Mouse (Mus musculus) CD8-positive naive resting alpha-beta T cell, adult 2 months (primary cell): ENCODE results near the gene Ufm1.

Source experiments
- DNase-seq, 2 experiments: peaks; one replicate each; pipeline ENCODE4 v3.0.0; 2022; ENCODE audit warnings: low read depth in 2 of 2, low spot score in 2 of 2

The Ufm1 gene

GRCm38 (mm10) chr3:53863383-53864220 lies at the start of gene Ufm1:
Gene Ufm1, minus strand, starts transcription at chr3:53863830.
- DNase-seq = peak; percentile 80 to 83

GRCm38 (mm10) chr3:53890619-53891540 lies 27.2 kb upstream of the Ufm1 start:
- no peak for DNase-seq

GRCm38 (mm10) chr3:53871596-53871995 lies 8.0 kb upstream of the Ufm1 start:
- no peak for DNase-seq

- DNase-seq = no peak
Observed at GRCm38 (mm10) chr3:53870482-53870881, 6.9 kb upstream of the Ufm1 start.

GRCm38 (mm10) chr3:53869263-53869662 lies 5.6 kb upstream of the Ufm1 start:
- no peak for DNase-seq

GRCm38 (mm10) chr3:53868212-53868611 lies 4.6 kb upstream of the Ufm1 start:
- DNase-seq = no peak

GRCm38 (mm10) chr3:53854831-53855230 lies 8.8 kb downstream of the Ufm1 start:
- DNase-seq = no peak

GRCm38 (mm10) chr3:53854261-53854660 lies 9.4 kb downstream of the Ufm1 start:
- no peak for DNase-seq

GRCm38 (mm10) chr3:53848262-53848661 lies 15.4 kb downstream of the Ufm1 start:
- DNase-seq = no peak

- no peak for DNase-seq
Observed at GRCm38 (mm10) chr3:53847726-53848125, 15.9 kb downstream of the Ufm1 start.

GRCm38 (mm10) chr3:53846206-53846928 lies 17.3 kb downstream of the Ufm1 start:
- no peak for DNase-seq

GRCm38 (mm10) chr3:53844786-53845185 lies 18.8 kb downstream of the Ufm1 start, which contains the start of gene Gm10985:
Gene Gm10985, plus strand, starts transcription at chr3:53845086.
- DNase-seq = no peak

GRCm38 (mm10) chr3:53834238-53834637 lies 29.4 kb downstream of the Ufm1 start:
- DNase-seq = no peak

GRCm38 (mm10) chr3:53813421-53813977 lies 50.1 kb downstream of the Ufm1 start:
- DNase-seq = no peak
